Mouse (Mus musculus) brain, embryonic 14.5 days (tissue): ENCODE results near the gene Pcx. TPM values are rescaled to one million over a fixed set of nuclear protein-coding genes. Genes with fewer than 3 reads are reported as not detected.
A peak's percentile ranks its signal among the peaks of the same experiment; 100 is the strongest.

ENCODE experiments used
- DNase-seq: peaks from one replicate; pipeline ENCODE4 v3.0.0-alpha.2; 2011; ENCODE audit warnings: low read depth
- CTCF ChIP-seq: fragments of 200-500 bp; IDR thresholded peaks from 2 replicates; pipeline ENCODE4 v1.5.1; 2012; ENCODE audit warnings: inconsistent platforms, mild to moderate bottlenecking, moderate library complexity, borderline replicate concordance; ENCODE audit not compliant: insufficient read depth, insufficient read length; ENCODE audit errors: extremely low read depth
- POLR2A ChIP-seq: fragments of 200-500 bp; IDR thresholded peaks from 2 replicates; pipeline ENCODE4 v1.6.1; 2012; ENCODE audit warnings: mild to moderate bottlenecking, inconsistent platforms, borderline replicate concordance; ENCODE audit not compliant: poor library complexity, insufficient read depth, insufficient read length, severe bottlenecking; ENCODE audit errors: extremely low read depth
- polyA plus RNA-seq: library from polyadenylated mRNA; depleted of rRNA; stranded (reverse); fragments of >200 nt; gene quantifications from 2 replicates; pipeline ENCODE4 v1.2.3, GENCODE M21; 2012

Pcx gene
- polyA plus RNA-seq, 1 experiment, result 19.4 TPM

DNA sequence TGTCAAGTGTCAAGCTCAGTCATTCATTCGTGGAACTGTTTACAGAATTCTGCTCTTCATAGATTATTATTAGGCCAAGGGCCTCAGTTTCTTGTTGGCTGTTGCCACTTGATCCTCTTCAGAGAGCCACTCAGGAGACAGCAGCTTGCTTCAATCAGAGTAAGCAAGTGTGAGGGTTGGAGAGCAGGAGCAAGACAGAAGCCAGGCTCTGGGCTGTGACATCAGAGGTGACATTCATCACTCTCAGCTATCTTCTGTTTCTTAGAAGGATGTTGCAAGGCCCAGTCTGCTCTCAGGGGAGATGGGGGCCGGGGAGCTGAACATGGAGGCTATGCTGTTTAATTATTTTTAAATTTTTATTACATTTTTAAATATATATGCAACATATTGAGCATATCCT is 7.6 kb upstream of the Pcx start:
- no peak for TF ChIP-seq CTCF
- TF ChIP-seq POLR2A, result no peak
- DNase-seq, result no peak

- TF ChIP-seq POLR2A (no peak), CTCF (no peak)
- no peak for DNase-seq
Measured at GRCm38 (mm10) chr19:4504830-4505229, 5.4 kb upstream of the Pcx start.

GRCm38 (mm10) chr19:4507746-4508145 is 2.5 kb upstream of the Pcx start:
- no peak for TF ChIP-seq POLR2A
- no peak for TF ChIP-seq CTCF
- DNase-seq, result no peak

GRCm38 (mm10) chr19:4511116-4511841 is 1.0 kb downstream of the Pcx start:
- no peak for DNase-seq
- no peak for TF ChIP-seq POLR2A
- TF ChIP-seq CTCF, result no peak

- no peak for DNase-seq
- TF ChIP-seq CTCF, result no peak
- no peak for TF ChIP-seq POLR2A
Measured at GRCm38 (mm10) chr19:4513236-4513858, 3.1 kb downstream of the Pcx start.

- TF ChIP-seq POLR2A (no peak), CTCF (no peak)
- peak; percentile 65 for DNase-seq
Measured at GRCm38 (mm10) chr19:4515746-4516145, 5.5 kb downstream of the Pcx start.

GRCm38 (mm10) chr19:4516288-4516687 is 6.0 kb downstream of the Pcx start:
- DNase-seq, result no peak
- TF ChIP-seq CTCF (no peak), POLR2A (no peak)

- no peak for DNase-seq
Measured at GRCm38 (mm10) chr19:4517483-4517882, 7.2 kb downstream of the Pcx start.

GRCm38 (mm10) chr19:4521426-4522050 is 11.3 kb downstream of the Pcx start:
- DNase-seq, result no peak
- TF ChIP-seq CTCF, result no peak

More at GRCm38 (mm10) chr19:4517483-4517882, 7.2 kb downstream of the Pcx start:
- TF ChIP-seq CTCF (no peak), POLR2A (no peak)

DNA sequence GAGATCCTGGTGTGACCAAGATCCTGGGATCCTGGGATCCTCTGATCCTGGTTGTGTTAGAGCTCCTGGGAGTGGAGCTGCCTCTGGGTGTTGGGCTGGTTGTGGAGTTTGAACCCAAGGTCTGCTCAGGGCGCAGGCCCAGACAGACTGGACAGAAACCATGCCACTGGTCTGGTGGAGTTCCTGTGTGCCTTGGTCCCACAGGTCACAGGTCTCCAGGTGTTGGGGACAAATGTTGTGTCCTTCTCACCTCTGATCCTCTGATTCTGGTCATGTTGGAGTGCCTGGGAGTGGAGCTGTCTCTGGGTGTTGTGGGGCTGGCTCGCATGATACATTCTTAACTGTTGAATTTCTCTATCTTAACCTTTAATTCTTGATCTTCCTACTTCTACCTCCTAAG is 24.4 kb downstream of the Pcx start:
- no peak for DNase-seq
- TF ChIP-seq POLR2A (no peak), CTCF (no peak)

- DNase-seq, result no peak
- TF ChIP-seq CTCF, result no peak
- no peak for TF ChIP-seq POLR2A
Measured at GRCm38 (mm10) chr19:4535922-4536321, 25.6 kb downstream of the Pcx start.
